Mouse (Mus musculus): ENCODE measurements around the gene Antxr1.

GRCm38 (mm10) chr6:87123406-87123805, 212.2 kb downstream of the Antxr1 start:
- no peak for TF ChIP-seq ZMIZ1 (IDR thresholded peaks at IDR 0.05; ENCODE audit: low read depth, low read length)
- TF ChIP-seq SIN3A (IDR thresholded peaks at IDR 0.05; ENCODE audit: low read length): no peak
- no peak for TF ChIP-seq CTCF (conservative IDR thresholded peaks at IDR 0.05 in 1 of 2, IDR thresholded peaks at IDR 0.05 in 1 of 2; ENCODE audit: low read depth in 2 of 2, low read length in 2 of 2)
- no peak for TF ChIP-seq MAX (IDR thresholded peaks at IDR 0.05; ENCODE audit: low read length)
- TF ChIP-seq ZNF384 (IDR thresholded peaks at IDR 0.05; ENCODE audit: low read depth, low read length): no peak
- no peak for TF ChIP-seq JUN (IDR thresholded peaks at IDR 0.05; ENCODE audit: insufficient read depth, low read depth, low read length)
- TF ChIP-seq CHD2 (IDR thresholded peaks at IDR 0.05; ENCODE audit: low read length): no peak
- no peak for TF ChIP-seq BHLHE40 (IDR thresholded peaks at IDR 0.05; ENCODE audit: low read depth, low read length)
- TF ChIP-seq TBP (conservative IDR thresholded peaks at IDR 0.05; ENCODE audit: low read depth, low read length): no peak
- no peak for TF ChIP-seq MEF2A (IDR thresholded peaks at IDR 0.05; ENCODE audit: borderline replicate concordance, low read depth, low read length)
